Mouse (Mus musculus): ENCODE results near the gene Cend1. TPM values are rescaled to one million over a fixed set of nuclear protein-coding genes. Genes with fewer than 3 reads are reported as not detected.
A peak's percentile ranks its signal among the peaks of the same experiment; 100 is the strongest.

The Cend1 gene
- polyA plus RNA-seq, 1 experiment from 2014 or later = 4.0 TPM

DNA sequence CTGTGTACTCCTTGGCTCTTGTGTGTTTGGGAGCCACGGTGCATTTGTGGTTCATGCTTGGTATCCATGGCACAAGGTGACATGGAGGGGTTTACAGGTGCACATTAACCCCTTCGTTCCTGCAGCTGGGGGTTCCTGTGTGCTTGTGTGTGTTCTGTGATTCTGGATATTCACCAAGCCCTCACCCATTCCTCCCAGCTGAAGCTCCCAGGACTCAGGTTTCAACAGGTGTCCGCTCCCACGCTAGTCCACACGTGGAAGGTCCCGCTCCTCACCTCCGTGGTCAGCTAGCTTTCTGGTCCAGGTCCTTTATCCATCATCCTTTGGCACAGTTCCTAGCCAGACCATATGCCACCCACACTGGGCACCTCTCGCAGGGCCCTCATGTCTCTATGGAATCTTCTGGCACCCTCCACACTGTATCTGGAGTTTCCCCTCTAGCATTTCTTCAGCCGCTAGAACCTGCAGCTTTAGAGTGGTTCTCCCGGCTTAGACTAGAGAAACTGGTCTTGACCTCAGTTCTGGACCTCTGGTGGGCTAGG is 37.4 kb upstream of the Cend1 start:
- H3K4me1 ChIP-seq (ENCODE audit: control insufficient read depth, insufficient read depth, low read length) = peaks cover 29% of the 10 kb centered on the region

DNA sequence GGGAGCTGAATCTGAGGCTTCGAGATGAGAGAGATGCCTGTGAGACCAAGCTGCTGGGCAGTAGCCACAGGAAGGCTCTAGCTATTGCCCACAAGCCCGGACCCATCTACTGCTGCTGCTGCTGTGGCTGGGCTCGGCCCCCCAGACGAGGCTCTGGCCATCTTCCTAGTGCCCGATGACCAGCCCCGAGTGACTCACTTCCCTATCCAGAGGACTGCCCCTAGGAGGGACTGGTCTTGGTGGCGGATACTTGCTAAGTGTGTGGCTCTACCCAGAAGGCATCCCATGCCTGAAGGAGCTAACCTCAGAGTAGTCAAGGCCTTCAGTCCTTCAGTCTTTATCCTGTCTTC is 36.7 kb upstream of the Cend1 start:
- 85% methylated on average over 7 of the region's 7 CpGs for WGBS
- no peaks in the 10 kb centered on the region for H3K9me3 ChIP-seq (ENCODE audit: control insufficient read depth, low read length)
- H3K36me3 ChIP-seq (ENCODE audit: control insufficient read depth, insufficient read depth, low read length) = peaks cover 5% of the 10 kb centered on the region; the same call in 1 of the 2 replicates
- H3K4me1 ChIP-seq (ENCODE audit: control insufficient read depth, insufficient read depth, low read length) = peaks cover 35% of the 10 kb centered on the region
- no peak overlapping the region for H3K27ac ChIP-seq (ENCODE audit: low read length)
- peaks cover 21% of the 10 kb centered on the region for H3K27me3 ChIP-seq (replicated peaks; ENCODE audit: control insufficient read depth, insufficient read depth, low read length)
- H3K4me3 ChIP-seq (ENCODE audit: low read length) = no peak overlapping the region
- no peak for ATAC-seq
- no peak overlapping the region for H3K4me2 ChIP-seq (ENCODE audit: low read depth, low read length)
- no peak overlapping the region for H3K9ac ChIP-seq (ENCODE audit: low read depth, low read length)

More for the DNA sequence above, 37.4 kb upstream of the Cend1 start:
- Histone ChIP-seq H3K27me3 (replicated peaks; ENCODE audit: control insufficient read depth, insufficient read depth, low read length) (peaks cover 20% of the 10 kb centered on the region), H3K4me2 (ENCODE audit: low read depth, low read length) (peak overlapping the region; percentile 82), H3K4me3 (ENCODE audit: low read length) (peak overlapping the region; percentile 85), H3K27ac (ENCODE audit: low read length) (peak overlapping the region; percentile 78; the same call in 1 of the 2 replicates), H3K9me3 (ENCODE audit: control insufficient read depth, low read length) (no peaks in the 10 kb centered on the region), H3K36me3 (ENCODE audit: control insufficient read depth, insufficient read depth, low read length) (peaks cover 7% of the 10 kb centered on the region; the same call in 1 of the 2 replicates), H3K9ac (ENCODE audit: low read depth, low read length) (peak overlapping the region; percentile 92)
- WGBS = 59% methylated on average over 10 of the region's 10 CpGs
- no peak for ATAC-seq

GRCm38 (mm10) chr7:141465388-141466044 is 36.2 kb upstream of the Cend1 start:
- 44% methylated on average over 10 of the region's 10 CpGs for WGBS
- Histone ChIP-seq H3K27ac (ENCODE audit: low read length) (no peak overlapping the region), H3K36me3 (ENCODE audit: control insufficient read depth, insufficient read depth, low read length) (peaks cover 3% of the 10 kb centered on the region; the same call in 1 of the 2 replicates), H3K9me3 (ENCODE audit: control insufficient read depth, low read length) (no peaks in the 10 kb centered on the region), H3K4me1 (ENCODE audit: control insufficient read depth, insufficient read depth, low read length) (peaks cover 40% of the 10 kb centered on the region), H3K27me3 (replicated peaks; ENCODE audit: control insufficient read depth, insufficient read depth, low read length) (peaks cover 25% of the 10 kb centered on the region), H3K4me2 (ENCODE audit: low read depth, low read length) (no peak overlapping the region), H3K9ac (ENCODE audit: low read depth, low read length) (peak overlapping the region; percentile 15; the same call in 1 of the 2 replicates), H3K4me3 (ENCODE audit: low read length) (no peak overlapping the region)
- no peak for ATAC-seq

DNA sequence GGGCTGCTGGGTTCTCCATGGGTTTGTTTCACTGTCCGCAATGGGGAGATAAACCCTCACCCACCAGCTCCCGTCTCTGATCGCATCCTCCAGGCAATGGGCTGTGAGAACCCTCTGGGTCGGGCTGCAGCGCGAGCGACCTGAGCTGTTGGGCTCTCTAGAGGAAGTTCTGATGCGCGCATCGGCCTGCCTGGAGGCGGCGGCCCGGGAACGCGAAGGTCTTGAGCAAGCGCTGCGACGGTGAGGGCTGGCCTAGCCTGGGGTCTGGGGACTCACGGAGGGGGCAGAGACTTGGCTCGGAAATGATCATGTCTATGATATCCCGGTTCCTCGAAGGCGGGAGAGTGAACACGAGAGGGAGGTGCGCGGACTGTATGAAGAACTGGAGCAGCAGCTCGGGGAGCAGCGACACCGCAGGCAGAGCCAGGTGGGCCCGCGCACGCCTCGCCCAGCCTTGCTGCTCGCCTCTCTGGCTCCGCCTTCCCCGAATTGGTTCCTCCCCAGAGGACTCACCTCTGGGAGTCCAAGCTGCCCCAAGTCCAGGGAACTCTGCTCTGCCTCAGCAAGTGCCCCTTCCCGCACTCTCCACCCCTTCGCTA is 35.4 kb upstream of the Cend1 start:
- WGBS = 13% methylated on average over 38 of the region's 38 CpGs
- H3K27ac ChIP-seq (ENCODE audit: low read length) = no peak overlapping the region
- H3K9ac ChIP-seq (ENCODE audit: low read depth, low read length) = peak overlapping the region; percentile 15; the same call in 1 of the 2 replicates
- peak overlapping the region; percentile 26 for H3K4me2 ChIP-seq (ENCODE audit: low read depth, low read length)
- H3K36me3 ChIP-seq (ENCODE audit: control insufficient read depth, insufficient read depth, low read length) = peaks cover 1% of the 10 kb centered on the region; the same call in 1 of the 2 replicates
- no peaks in the 10 kb centered on the region for H3K9me3 ChIP-seq (ENCODE audit: control insufficient read depth, low read length)
- peaks cover 43% of the 10 kb centered on the region for H3K4me1 ChIP-seq (ENCODE audit: control insufficient read depth, insufficient read depth, low read length)
- ATAC-seq = no peak
- peak overlapping the region; percentile 11; the same call in 1 of the 2 replicates for H3K4me3 ChIP-seq (ENCODE audit: low read length)
- peaks cover 25% of the 10 kb centered on the region for H3K27me3 ChIP-seq (replicated peaks; ENCODE audit: control insufficient read depth, insufficient read depth, low read length)

DNA sequence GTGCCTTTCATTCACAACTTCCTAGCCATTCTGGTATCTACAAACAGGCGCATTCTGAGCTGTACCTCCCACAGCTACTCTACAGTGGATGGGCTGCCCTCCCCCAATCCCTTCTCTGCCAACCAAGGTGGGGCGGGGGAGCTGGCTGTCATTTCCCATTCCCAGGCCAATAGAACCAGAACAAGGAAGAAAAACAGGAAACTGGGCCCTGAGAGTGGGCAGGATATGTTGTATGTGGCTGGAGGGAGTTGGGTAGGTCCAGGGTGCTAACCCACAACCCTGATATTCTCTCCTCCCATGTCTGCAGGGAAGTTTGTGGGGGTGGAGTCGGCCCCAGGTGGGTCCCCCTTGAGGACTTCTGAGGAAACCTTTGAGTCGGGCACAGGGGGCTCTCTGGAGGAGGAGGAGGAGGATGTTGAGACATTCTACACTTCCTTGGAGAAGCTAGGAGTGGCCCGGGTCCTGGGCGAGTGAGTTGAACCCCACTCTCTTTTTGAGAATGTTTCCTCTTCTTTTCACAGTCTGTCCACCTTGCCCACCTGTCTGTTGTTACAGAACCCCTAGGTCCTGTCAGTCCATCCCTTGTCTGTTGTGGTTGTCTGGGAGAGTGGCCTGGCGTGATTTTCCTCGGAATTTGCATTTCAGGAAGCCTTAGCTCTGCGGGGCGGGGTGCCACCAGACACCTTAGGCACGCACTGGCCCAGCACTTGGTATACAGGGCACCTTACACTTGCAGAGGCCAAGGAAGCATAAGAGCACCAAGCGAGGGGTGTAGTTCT is 34.7 kb upstream of the Cend1 start:
- 0 out of 2 replicates have a peak overlapping the region, but pooled peaks have one; percentile 15 for H3K9ac ChIP-seq (ENCODE audit: low read depth, low read length)
- H3K27ac ChIP-seq (ENCODE audit: low read length) = no peak overlapping the region
- H3K4me2 ChIP-seq (ENCODE audit: low read depth, low read length) = peak overlapping the region; percentile 26; the same call in 1 of the 2 replicates
- H3K4me1 ChIP-seq (ENCODE audit: control insufficient read depth, insufficient read depth, low read length) = peaks cover 36% of the 10 kb centered on the region
- ATAC-seq = no peak
- peaks cover 4% of the 10 kb centered on the region; the same call in 1 of the 2 replicates for H3K36me3 ChIP-seq (ENCODE audit: control insufficient read depth, insufficient read depth, low read length)
- H3K27me3 ChIP-seq (replicated peaks; ENCODE audit: control insufficient read depth, insufficient read depth, low read length) = peaks cover 25% of the 10 kb centered on the region
- peak overlapping the region; percentile 11 for H3K4me3 ChIP-seq (ENCODE audit: low read length)
- WGBS = 42% methylated on average over 12 of the region's 12 CpGs
- H3K9me3 ChIP-seq (ENCODE audit: control insufficient read depth, low read length) = no peaks in the 10 kb centered on the region

DNA sequence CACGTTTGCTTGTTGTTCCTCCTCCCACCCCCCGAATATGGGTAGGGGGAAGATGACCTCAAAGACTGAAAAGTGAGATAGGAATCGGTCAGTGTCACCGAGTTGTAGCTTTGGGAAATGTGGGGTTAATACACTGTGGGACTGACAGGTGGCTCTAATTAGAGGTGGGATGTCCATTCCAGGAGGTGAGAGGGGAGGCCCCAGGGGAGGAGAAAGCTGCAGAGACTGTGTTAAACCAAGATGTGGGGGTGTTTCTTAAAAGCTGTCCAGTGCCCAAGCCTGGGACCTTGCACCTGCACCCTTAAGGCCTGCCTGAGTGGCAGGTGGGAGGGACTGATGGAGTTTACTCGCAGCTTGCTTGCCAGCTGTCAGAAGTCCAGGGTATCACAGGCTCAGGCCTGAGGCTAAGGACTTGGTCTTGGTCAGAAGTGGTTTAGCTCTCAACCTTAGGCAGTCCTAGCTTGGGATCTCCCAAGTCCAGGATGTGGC is 33.1 kb upstream of the Cend1 start:
- Histone ChIP-seq H3K4me3 (ENCODE audit: low read length) (peak overlapping the region; percentile 60), H3K27ac (ENCODE audit: low read length) (peak overlapping the region; percentile 9; the same call in 1 of the 2 replicates), H3K27me3 (replicated peaks; ENCODE audit: control insufficient read depth, insufficient read depth, low read length) (peaks cover 25% of the 10 kb centered on the region), H3K4me2 (ENCODE audit: low read depth, low read length) (peak overlapping the region; percentile 94), H3K4me1 (ENCODE audit: control insufficient read depth, insufficient read depth, low read length) (peaks cover 33% of the 10 kb centered on the region), H3K36me3 (ENCODE audit: control insufficient read depth, insufficient read depth, low read length) (peaks cover 4% of the 10 kb centered on the region; the same call in 1 of the 2 replicates), H3K9ac (ENCODE audit: low read depth, low read length) (peak overlapping the region; percentile 77), H3K9me3 (ENCODE audit: control insufficient read depth, low read length) (no peaks in the 10 kb centered on the region)
- WGBS = 19% methylated on average over 5 of the region's 5 CpGs
- peak; percentile 2; the same call in 1 of the 2 replicates for ATAC-seq

- ATAC-seq = 0 out of 2 replicates have a peak, but pooled peaks have one; percentile 9
- Histone ChIP-seq H3K9me3 (ENCODE audit: control insufficient read depth, low read length) (no peaks in the 10 kb centered on the region), H3K4me2 (ENCODE audit: low read depth, low read length) (peak overlapping the region; percentile 94), H3K9ac (ENCODE audit: low read depth, low read length) (peak overlapping the region; percentile 77), H3K27me3 (replicated peaks; ENCODE audit: control insufficient read depth, insufficient read depth, low read length) (peaks cover 25% of the 10 kb centered on the region), H3K36me3 (ENCODE audit: control insufficient read depth, insufficient read depth, low read length) (peaks cover 4% of the 10 kb centered on the region; the same call in 1 of the 2 replicates), H3K4me3 (ENCODE audit: low read length) (peak overlapping the region; percentile 60), H3K4me1 (ENCODE audit: control insufficient read depth, insufficient read depth, low read length) (peaks cover 28% of the 10 kb centered on the region), H3K27ac (ENCODE audit: low read length) (peak overlapping the region; percentile 9)
- WGBS = 3% methylated on average over 59 of the region's 59 CpGs
Measured at GRCm38 (mm10) chr7:141461521-141462332, 32.4 kb upstream of the Cend1 start.

- H3K27me3 ChIP-seq (replicated peaks; ENCODE audit: control insufficient read depth, insufficient read depth, low read length) = peaks cover 25% of the 10 kb centered on the region
- H3K4me1 ChIP-seq (ENCODE audit: control insufficient read depth, insufficient read depth, low read length) = peaks cover 33% of the 10 kb centered on the region
- 57% methylated on average over 15 of the region's 15 CpGs for WGBS
- no peak for ATAC-seq
- peaks cover 4% of the 10 kb centered on the region; the same call in 1 of the 2 replicates for H3K36me3 ChIP-seq (ENCODE audit: control insufficient read depth, insufficient read depth, low read length)
- peak within 1 kb of the TSS; percentile 77 for H3K9ac ChIP-seq (ENCODE audit: low read depth, low read length)
- peak within 1 kb of the TSS; percentile 32 for H3K27ac ChIP-seq (ENCODE audit: low read length)
- peak within 1 kb of the TSS; percentile 94 for H3K4me2 ChIP-seq (ENCODE audit: low read depth, low read length)
- H3K9me3 ChIP-seq (ENCODE audit: control insufficient read depth, low read length) = no peaks in the 10 kb centered on the region
- peak within 1 kb of the TSS; percentile 60 for H3K4me3 ChIP-seq (ENCODE audit: low read length)
Measured at GRCm38 (mm10) chr7:141460391-141461113, 31.3 kb upstream of the Cend1 start, which contains the start of gene Cracr2b. Gene Cracr2b (plus strand): TSS chr7:141461094.
